Comparison of ENCODE assay signal across 23 mouse cellular contexts in the genomic region with DNA sequence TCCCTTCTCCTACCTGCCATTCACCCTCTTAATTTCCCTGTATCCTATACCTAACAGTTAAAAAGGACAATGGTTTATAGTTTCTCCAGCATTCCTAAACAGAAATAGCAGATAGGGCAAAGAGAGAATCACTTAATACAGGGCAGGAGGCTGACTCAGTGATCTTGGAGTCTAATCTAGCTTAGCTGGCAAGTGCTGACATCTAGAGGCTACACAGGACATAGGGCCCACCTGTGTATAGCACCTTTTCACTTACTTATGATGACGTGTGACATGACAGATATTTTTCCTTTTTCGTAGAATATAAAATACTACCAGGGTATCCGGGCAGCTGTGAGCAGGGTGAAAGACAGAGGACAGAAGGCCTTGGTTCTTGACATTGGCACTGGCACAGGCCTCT. TPM values are rescaled to one million over a fixed set of nuclear protein-coding genes. Genes with fewer than 3 reads are reported as not detected.
DNase-seq lines count a peak whose midpoint lies in the region; ATAC-seq and TF ChIP-seq lines count a peak whose summit lies in the region.
"Had no signal": no experiment of that assay in that cellular context is flagged by ENCODE, and none has a peak within 500 bp of the region (broad histone marks: within the 10 kb centered on the region; RNA-seq: fewer than 3 reads in every experiment).

No protein-coding gene starts in this region.

- ATAC-seq in kidney, postnatal 0 days (replicated peaks; ENCODE audit: low FRiP score, low read depth), result no peak
- no peak for ATAC-seq in lung, postnatal 0 days
- ATAC-seq: forebrain, embryonic 14.5 days; Patski had no signal

- H3K27me3 ChIP-seq in kidney, postnatal 0 days (ENCODE audit: insufficient read depth, low read length), result no peaks in the 10 kb centered on the region
- H3K27me3 ChIP-seq in lung, postnatal 0 days (replicated peaks; ENCODE audit: insufficient read depth, low read length), result no peaks in the 10 kb centered on the region
- no peaks in the 10 kb centered on the region for H3K27me3 ChIP-seq in MEL (ENCODE audit: control insufficient read depth in 1 of 2, insufficient read depth in 2 of 2, low read length in 2 of 2)
- H3K27me3 ChIP-seq: embryonic facial prominence, embryonic 15.5 days; heart, embryonic 13.5 days; limb, embryonic 15.5 days; Patski had no signal

- H3K36me3 ChIP-seq in kidney, postnatal 0 days (ENCODE audit: insufficient read depth, low read length), result peaks cover 42% of the 10 kb centered on the region
- peaks cover 4% of the 10 kb centered on the region; the same call in 1 of the 2 replicates for H3K36me3 ChIP-seq in lung, postnatal 0 days (ENCODE audit: insufficient read depth, low read length)
- H3K36me3 ChIP-seq in MEL (ENCODE audit: control insufficient read depth in 1 of 2, insufficient read depth in 2 of 2, low read length in 2 of 2), result peaks cover 0 to 33% of the 10 kb centered on the region in 2 experiments; a peak in 2 of 4 replicates

- DNase-seq in kidney, postnatal 0 days (ENCODE audit: low spot score), result no peak
- no peak for DNase-seq in kidney, postnatal 14 days
- no peak for DNase-seq in lung, postnatal 0 days (ENCODE audit: low spot score)
- DNase-seq in lung, adult 18-20 months, result no peak
- no peak for DNase-seq in MEL (ENCODE audit: low read depth, low spot score)
- no peak for DNase-seq in adrenal gland, adult 18-20 months (ENCODE audit: low spot score in 2 of 2)
- DNase-seq: adrenal gland, adult 2 months; cerebellum, adult 8-10 months; cerebellum, postnatal 36 days; gastrocnemius, postnatal 14 days; heart, adult 18-20 months; kidney, adult 9 months; kidney, postnatal 36 days; left cerebral cortex, postnatal 4 days; lung, adult 2 months; lung, postnatal 4 days had no signal

- no peak for TF ChIP-seq EP300 in lung, postnatal 0 days (IDR thresholded peaks at IDR 0.05)
- TF ChIP-seq EP300 in MEL (IDR thresholded peaks at IDR 0.05; ENCODE audit: low read depth in 1 of 2, low read length in 2 of 2), result no peak

- TF ChIP-seq CTCF in kidney, postnatal 0 days (IDR thresholded peaks at IDR 0.05; ENCODE audit: low read depth), result peak; percentile 30; the same call in 1 of the 2 replicates
- TF ChIP-seq CTCF in lung, postnatal 0 days (IDR thresholded peaks at IDR 0.05), result peak; percentile 14; the same call in 1 of the 2 replicates
- peak in 2 of 3 experiments; percentile 12 to 41; a peak in 3 of 6 replicates for TF ChIP-seq CTCF in MEL (IDR thresholded peaks at IDR 0.05 in 2 of 3, conservative IDR thresholded peaks at IDR 0.05 in 1 of 3; ENCODE audit: control insufficient read depth in 1 of 3, insufficient read depth in 1 of 3, low read depth in 2 of 3, low read length in 3 of 3, poor library complexity in 1 of 3, severe bottlenecking in 1 of 3)
- 0 out of 2 replicates have a peak, but pooled peaks have one; percentile 15 for TF ChIP-seq CTCF in cortical plate, adult 2 months (IDR thresholded peaks at IDR 0.05; ENCODE audit: extremely low read depth, insufficient read depth, low read length)

- H3K79me2 ChIP-seq in MEL (ENCODE audit: control insufficient read depth, insufficient read depth, low read length, poor library complexity), result no peaks in the 10 kb centered on the region

- no peak for TF ChIP-seq POLR2A in MEL (IDR thresholded peaks at IDR 0.05; ENCODE audit: control insufficient read depth in 1 of 2, insufficient read depth in 1 of 2, low read depth in 1 of 2, low read length in 2 of 2, poor library complexity in 1 of 2)
- no peak for TF ChIP-seq POLR2A in cortical plate, adult 2 months (IDR thresholded peaks at IDR 0.05; ENCODE audit: extremely low read depth, insufficient read depth, low read length)

- no peak overlapping the region for H3K27ac ChIP-seq in kidney, postnatal 0 days
- H3K27ac ChIP-seq in lung, postnatal 0 days (ENCODE audit: low read length), result no peak overlapping the region
- H3K27ac ChIP-seq in MEL (ENCODE audit: control insufficient read depth, low read depth, low read length), result no peak overlapping the region
- no peak overlapping the region for H3K27ac ChIP-seq in cortical plate, adult 2 months (ENCODE audit: insufficient read depth, low read length)
- H3K27ac ChIP-seq: embryonic facial prominence, embryonic 15.5 days; heart, embryonic 13.5 days; hindbrain, embryonic 14.5 days; limb, embryonic 15.5 days had no signal

- no peak overlapping the region for H3K9ac ChIP-seq in kidney, postnatal 0 days (ENCODE audit: low read depth, low read length)
- H3K9ac ChIP-seq in lung, postnatal 0 days (replicated peaks; ENCODE audit: low read depth), result no peak overlapping the region
- H3K9ac ChIP-seq in MEL (ENCODE audit: control insufficient read depth, low read depth, low read length, poor library complexity, severe bottlenecking), result no peak overlapping the region
- H3K9ac ChIP-seq: embryonic facial prominence, embryonic 15.5 days; heart, embryonic 13.5 days; hindbrain, embryonic 14.5 days; limb, embryonic 15.5 days had no signal

- H3K4me2 ChIP-seq in kidney, postnatal 0 days (ENCODE audit: low read length), result no peak overlapping the region
- no peak overlapping the region for H3K4me2 ChIP-seq in lung, postnatal 0 days (replicated peaks; ENCODE audit: low read depth, low read length)
- H3K4me2 ChIP-seq: embryonic facial prominence, embryonic 15.5 days; heart, embryonic 13.5 days; hindbrain, embryonic 14.5 days; limb, embryonic 15.5 days had no signal

- WGBS in kidney, postnatal 0 days, result 91% methylated on average over 3 of the region's 3 CpGs
- 85% methylated on average over 3 of the region's 3 CpGs for WGBS in lung, postnatal 0 days

- no peak overlapping the region for H3K4me3 ChIP-seq in kidney, postnatal 0 days (replicated peaks; ENCODE audit: low read depth, low read length)
- no peak overlapping the region for H3K4me3 ChIP-seq in lung, postnatal 0 days (ENCODE audit: low read depth, low read length)
- no peak overlapping the region for H3K4me3 ChIP-seq in MEL (ENCODE audit: control insufficient read depth in 1 of 2, insufficient read depth in 1 of 2, low read depth in 2 of 2, low read length in 2 of 2)
- no peak overlapping the region for H3K4me3 ChIP-seq in cortical plate, adult 2 months (ENCODE audit: insufficient read depth, low read length)
- H3K4me3 ChIP-seq: embryonic facial prominence, embryonic 15.5 days; heart, embryonic 13.5 days; limb, embryonic 15.5 days had no signal

- no peak; the same call in 1 of the 2 replicates for TF ChIP-seq RAD21 in MEL (IDR thresholded peaks at IDR 0.05; ENCODE audit: low read depth, low read length)

- no peaks in the 10 kb centered on the region for H3K4me1 ChIP-seq in kidney, postnatal 0 days (replicated peaks; ENCODE audit: insufficient read depth, low read length)
- no peaks in the 10 kb centered on the region for H3K4me1 ChIP-seq in lung, postnatal 0 days (ENCODE audit: insufficient read depth, low read depth, low read length)
- H3K4me1 ChIP-seq in MEL (ENCODE audit: control insufficient read depth in 1 of 2, insufficient read depth in 2 of 2, low read length in 2 of 2), result no peaks in the 10 kb centered on the region
- H3K4me1 ChIP-seq in cortical plate, adult 2 months (ENCODE audit: control insufficient read depth, insufficient read depth, low read length), result no peaks in the 10 kb centered on the region
- H3K4me1 ChIP-seq: embryonic facial prominence, embryonic 15.5 days; heart, embryonic 13.5 days; limb, embryonic 15.5 days had no signal

- no peaks in the 10 kb centered on the region for H3K9me3 ChIP-seq in kidney, postnatal 0 days (replicated peaks; ENCODE audit: low read length)
- H3K9me3 ChIP-seq in lung, postnatal 0 days (ENCODE audit: low read length), result no peaks in the 10 kb centered on the region
- no peaks in the 10 kb centered on the region for H3K9me3 ChIP-seq in MEL (replicated peaks; ENCODE audit: insufficient read depth, low read length)
- H3K9me3 ChIP-seq: embryonic facial prominence, embryonic 15.5 days; heart, embryonic 13.5 days; limb, embryonic 15.5 days had no signal

TF ChIP-seq in MEL, 35 proteins besides CTCF, POLR2A, EP300 and RAD21:
- TF ChIP-seq SMC3 (IDR thresholded peaks at IDR 0.05; ENCODE audit: low read depth, low read length) (peak; percentile 31), HCFC1 (IDR thresholded peaks at IDR 0.05; ENCODE audit: low read depth, low read length) (no peak)
TF ChIP-seq in MEL: peak in this region for 1.

RNA-seq across cellular contexts. Expression of a gene that starts 8.9 kb away (rescaled TPM):
- 30.1 and 33.1 TPM in 2 replicates for polyA plus RNA-seq in kidney, postnatal 0 days (2015; fragmentation: Nextera tagmentation; extraction: Ambion mirVana)
- polyA plus RNA-seq in lung, postnatal 0 days (2015; fragmentation: Nextera tagmentation; extraction: Ambion mirVana), result 19.4 and 19.5 TPM in 2 replicates
- 71.2 and 74.5 TPM in 2 replicates for total RNA-seq in MEL (2012; rRNA removed)
- 10 to 100 TPM in 1 of 2 experiments, not detected in 1; 63.3 TPM for polyA plus RNA-seq in MEL (2012; ENCODE audit: insufficient read depth in 1 of 2, insufficient read length in 2 of 2, low read depth in 1 of 2, low replicate concordance in 2 of 2, missing spikeins in 1 of 2)
- polyA plus RNA-seq in cortical plate, adult 2 months (2012; rRNA removed), result 33.9 and 34.4 TPM in 2 replicates
- 10 to 100 TPM; 22.9 to 26.6 TPM for total RNA-seq in adrenal gland, adult 18-20 months (2021)

RNA-seq across cellular contexts. Expression of a gene that starts 8.9 kb away (rescaled TPM):
- 27.4 and 27.6 TPM in 2 replicates for polyA plus RNA-seq in kidney, postnatal 0 days (2015; fragmentation: Nextera tagmentation; extraction: Ambion mirVana)
- polyA plus RNA-seq in lung, postnatal 0 days (2015; fragmentation: Nextera tagmentation; extraction: Ambion mirVana), result 19.0 and 22.6 TPM in 2 replicates
- total RNA-seq in MEL (2012; rRNA removed), result 41.6 and 52.0 TPM in 2 replicates
- 10 to 100 TPM in 1 of 2 experiments, not detected in 1; 53.6 TPM for polyA plus RNA-seq in MEL (2012; ENCODE audit: insufficient read depth in 1 of 2, insufficient read length in 2 of 2, low read depth in 1 of 2, low replicate concordance in 2 of 2, missing spikeins in 1 of 2)
- 26.3 and 28.0 TPM in 2 replicates for polyA plus RNA-seq in cortical plate, adult 2 months (2012; rRNA removed)
- 10 to 100 TPM; 24.1 to 25.4 TPM for total RNA-seq in adrenal gland, adult 18-20 months (2021)

RNA-seq across cellular contexts. Expression of a gene that starts 51.0 kb away (rescaled TPM):
- 61.0 and 61.6 TPM in 2 replicates for polyA plus RNA-seq in kidney, postnatal 0 days (2015; fragmentation: Nextera tagmentation; extraction: Ambion mirVana)
- 38.9 and 39.7 TPM in 2 replicates for polyA plus RNA-seq in lung, postnatal 0 days (2015; fragmentation: Nextera tagmentation; extraction: Ambion mirVana)
- 26.2 and 34.4 TPM in 2 replicates for total RNA-seq in MEL (2012; rRNA removed)
- 10 to 100 TPM in 1 of 2 experiments, not detected in 1; 48.2 TPM for polyA plus RNA-seq in MEL (2012; ENCODE audit: insufficient read depth in 1 of 2, insufficient read length in 2 of 2, low read depth in 1 of 2, low replicate concordance in 2 of 2, missing spikeins in 1 of 2)
- 30.4 and 33.3 TPM in 2 replicates for polyA plus RNA-seq in cortical plate, adult 2 months (2012; rRNA removed)
- 10 to 100 TPM; 21.5 to 28.0 TPM for total RNA-seq in adrenal gland, adult 18-20 months (2021)
